8 mouse cellular contexts compared by ENCODE assay signal in genomic region chr16:52078758-52079474, GRCm38 (mm10). TPM values are rescaled to one million over a fixed set of nuclear protein-coding genes. Genes with fewer than 3 reads are reported as not detected.
DNase-seq lines count a peak whose midpoint lies in the region; ATAC-seq and TF ChIP-seq lines count a peak whose summit lies in the region.

No protein-coding gene starts in this region.

- peak; percentile 16 for TF ChIP-seq EP300 in lung, postnatal 0 days (IDR thresholded peaks at IDR 0.05)

- no peaks in the 10 kb centered on the region for H3K27me3 ChIP-seq in hindbrain, postnatal 0 days (ENCODE audit: insufficient read depth, low read length)
- no peaks in the 10 kb centered on the region for H3K27me3 ChIP-seq in hindbrain, embryonic 12.5 days
- no peaks in the 10 kb centered on the region for H3K27me3 ChIP-seq in intestine, embryonic 15.5 days (replicated peaks)
- no peaks in the 10 kb centered on the region for H3K27me3 ChIP-seq in lung, postnatal 0 days (replicated peaks; ENCODE audit: insufficient read depth, low read length)

- no peak overlapping the region for H3K4me2 ChIP-seq in hindbrain, postnatal 0 days (ENCODE audit: low read depth, low read length)
- no peak overlapping the region for H3K4me2 ChIP-seq in hindbrain, embryonic 12.5 days (replicated peaks)
- H3K4me2 ChIP-seq in intestine, embryonic 15.5 days (replicated peaks), result peak overlapping the region; percentile 22; the same call in 1 of the 2 replicates
- H3K4me2 ChIP-seq in lung, postnatal 0 days (replicated peaks; ENCODE audit: low read depth, low read length), result no peak overlapping the region

- peak; percentile 64 for DNase-seq in hindbrain, postnatal 0 days (ENCODE audit: low spot score)
- DNase-seq in fibroblast of lung, adult 2 months (ENCODE audit: low read depth), result peak; percentile 16
- peak; percentile 84 for DNase-seq in lung, postnatal 0 days (ENCODE audit: low spot score)
- DNase-seq in thymus, postnatal 4 days, result no peak
- DNase-seq in yolk sac, embryonic 10.5 days (ENCODE audit: low spot score), result no peak
- no peak for DNase-seq in c-Kit-positive CD71-positive TER-119-positive erythroid progenitor cells, embryonic 14.5 days (ENCODE audit: low spot score)

- no peak overlapping the region for H3K9ac ChIP-seq in hindbrain, postnatal 0 days (replicated peaks; ENCODE audit: low read length)
- H3K9ac ChIP-seq in hindbrain, embryonic 12.5 days, result no peak overlapping the region
- H3K9ac ChIP-seq in intestine, embryonic 15.5 days, result no peak overlapping the region
- no peak overlapping the region for H3K9ac ChIP-seq in lung, postnatal 0 days (replicated peaks; ENCODE audit: low read depth)

- H3K27ac ChIP-seq in hindbrain, postnatal 0 days, result no peak overlapping the region; the same call in 1 of the 2 replicates
- H3K27ac ChIP-seq in hindbrain, embryonic 12.5 days, result no peak overlapping the region
- H3K27ac ChIP-seq in intestine, embryonic 15.5 days, result peak overlapping the region; percentile 51
- peak overlapping the region; percentile 5 for H3K27ac ChIP-seq in lung, postnatal 0 days (ENCODE audit: low read length)

- no peaks in the 10 kb centered on the region for H3K4me1 ChIP-seq in hindbrain, postnatal 0 days (ENCODE audit: insufficient read depth, low read length)
- H3K4me1 ChIP-seq in hindbrain, embryonic 12.5 days, result no peaks in the 10 kb centered on the region
- peaks cover 4% of the 10 kb centered on the region for H3K4me1 ChIP-seq in intestine, embryonic 15.5 days (replicated peaks)
- H3K4me1 ChIP-seq in lung, postnatal 0 days (ENCODE audit: insufficient read depth, low read depth, low read length), result peaks cover 16% of the 10 kb centered on the region; the same call in 1 of the 2 replicates

- no peak for TF ChIP-seq CTCF in hindbrain, postnatal 0 days (IDR thresholded peaks at IDR 0.05; ENCODE audit: low read depth)
- TF ChIP-seq CTCF in lung, postnatal 0 days (IDR thresholded peaks at IDR 0.05), result no peak

- WGBS in hindbrain, postnatal 0 days, result 71% methylated on average over 9 of the region's 9 CpGs
- 90% methylated on average over 9 of the region's 9 CpGs for WGBS in hindbrain, embryonic 12.5 days
- WGBS in intestine, embryonic 15.5 days, result 46% methylated on average over 9 of the region's 9 CpGs
- 35% methylated on average over 9 of the region's 9 CpGs for WGBS in lung, postnatal 0 days

- no peaks in the 10 kb centered on the region for H3K9me3 ChIP-seq in hindbrain, postnatal 0 days (ENCODE audit: low read length)
- no peaks in the 10 kb centered on the region for H3K9me3 ChIP-seq in hindbrain, embryonic 12.5 days (replicated peaks)
- H3K9me3 ChIP-seq in intestine, embryonic 15.5 days, result no peaks in the 10 kb centered on the region
- H3K9me3 ChIP-seq in lung, postnatal 0 days (ENCODE audit: low read length), result no peaks in the 10 kb centered on the region

- peak; percentile 56; the same call in 1 of the 2 replicates for ATAC-seq in hindbrain, postnatal 0 days
- no peak for ATAC-seq in hindbrain, embryonic 12.5 days (ENCODE audit: low FRiP score)
- ATAC-seq in intestine, embryonic 15.5 days, result peak; percentile 87
- peak; percentile 82 for ATAC-seq in lung, postnatal 0 days

- H3K4me3 ChIP-seq in hindbrain, postnatal 0 days (ENCODE audit: low read length), result no peak overlapping the region
- no peak overlapping the region for H3K4me3 ChIP-seq in hindbrain, embryonic 12.5 days
- H3K4me3 ChIP-seq in intestine, embryonic 15.5 days (replicated peaks), result no peak overlapping the region
- H3K4me3 ChIP-seq in lung, postnatal 0 days (ENCODE audit: low read depth, low read length), result no peak overlapping the region

- no peaks in the 10 kb centered on the region for H3K36me3 ChIP-seq in hindbrain, postnatal 0 days (ENCODE audit: insufficient read depth, low read length)
- H3K36me3 ChIP-seq in hindbrain, embryonic 12.5 days, result no peaks in the 10 kb centered on the region
- no peaks in the 10 kb centered on the region for H3K36me3 ChIP-seq in intestine, embryonic 15.5 days
- no peaks in the 10 kb centered on the region for H3K36me3 ChIP-seq in lung, postnatal 0 days (ENCODE audit: insufficient read depth, low read length)

RNA-seq across cellular contexts. Expression of gene Cblb, which starts 47.9 kb away (rescaled TPM):
- 9.6 and 11.4 TPM in 2 replicates for total RNA-seq in hindbrain, postnatal 0 days (2014; rRNA removed)
- 3.6 and 4.3 TPM in 2 replicates for polyA plus RNA-seq in hindbrain, postnatal 0 days (2015; fragmentation: Nextera tagmentation; extraction: Ambion mirVana)
- polyA plus RNA-seq in hindbrain, embryonic 12.5 days (2016; fragmentation: Nextera tagmentation; extraction: Ambion mirVana), result 40.7 and 46.7 TPM in 2 replicates
- 6.4 and 7.0 TPM in 2 replicates for polyA plus RNA-seq in intestine, embryonic 15.5 days (2015; fragmentation: Nextera tagmentation; extraction: Ambion mirVana)
- 8.4 and 8.7 TPM in 2 replicates for polyA plus RNA-seq in lung, postnatal 0 days (2015; fragmentation: Nextera tagmentation; extraction: Ambion mirVana)

Comparison
In these comparisons a context has a peak if more than half of its experiments do, and no peak if none do; other contexts are left out.
1. DNase-seq: peak in hindbrain, postnatal 0 days (single experiment), fibroblast of lung, adult 2 months (single experiment) and lung, postnatal 0 days (single experiment); none in thymus, postnatal 4 days (single experiment), yolk sac, embryonic 10.5 days (single experiment) and c-Kit-positive CD71-positive TER-119-positive erythroid progenitor cells, embryonic 14.5 days (single experiment).
2. H3K27ac ChIP-seq: peak in intestine, embryonic 15.5 days (single experiment) and lung, postnatal 0 days (single experiment); none in hindbrain, postnatal 0 days (single experiment) and hindbrain, embryonic 12.5 days (single experiment).